Mouse (Mus musculus) forebrain, embryonic 11.5 days (tissue): ENCODE data around the gene Insc. TPM values are rescaled to one million over a fixed set of nuclear protein-coding genes. Genes with fewer than 3 reads are reported as not detected.

Experiments used
- ATAC-seq: fragments of 200-750 bp; cut with Nextera tagmentation; replicated peaks from 2 replicates; pipeline ENCODE4 v1.8.0; 2017; ENCODE audit warnings: moderate TSS enrichment; ENCODE audit not compliant: low FRiP score
- DNase-seq: peaks from one replicate; pipeline ENCODE4 v3.0.0-alpha.2; 2017; ENCODE audit warnings: low spot score
- H3K27ac ChIP-seq: fragments of 300-500 bp; sonication (generic); 2 replicates; pipeline ENCODE4 v1.5.1; 2014; ENCODE audit warnings: low read depth, low read length
- H3K27me3 ChIP-seq: fragments of 300-500 bp; sonication (generic); 2 replicates; pipeline ENCODE4 v1.6.1; 2014; ENCODE audit warnings: mild to moderate bottlenecking, low read length, mixed read lengths; ENCODE audit not compliant: control insufficient read depth, insufficient read depth
- H3K36me3 ChIP-seq: fragments of 300-500 bp; sonication (generic); 2 replicates; pipeline ENCODE4 v1.6.1; 2014; ENCODE audit warnings: mild to moderate bottlenecking, low read length, moderate library complexity, mixed read lengths; ENCODE audit not compliant: control insufficient read depth, insufficient read depth
- H3K4me1 ChIP-seq: fragments of 300-500 bp; sonication (generic); replicated peaks from 2 replicates; pipeline ENCODE4 v1.6.1; 2014; ENCODE audit warnings: low read length, mixed read lengths; ENCODE audit not compliant: control insufficient read depth, insufficient read depth
- H3K4me2 ChIP-seq: fragments of 300-500 bp; sonication (generic); 2 replicates; pipeline ENCODE4 v1.6.1; 2014; ENCODE audit warnings: low read depth, mild to moderate bottlenecking, low read length, moderate library complexity, mixed read lengths; ENCODE audit not compliant: severe bottlenecking
- H3K4me3 ChIP-seq: fragments of 300-500 bp; sonication (generic); 2 replicates; pipeline ENCODE4 v1.5.1; 2014; ENCODE audit warnings: low read depth, low read length
- H3K9ac ChIP-seq: fragments of 300-500 bp; sonication (generic); 2 replicates; pipeline ENCODE4 v1.6.1; 2014; ENCODE audit warnings: low read length
- H3K9me3 ChIP-seq: fragments of 300-500 bp; sonication (generic); 2 replicates; pipeline ENCODE4 v1.6.1; 2016; ENCODE audit warnings: low read length, mixed read lengths; ENCODE audit not compliant: control insufficient read depth
- WGBS: fragments of 180-500 bp; shearing (Covaris S2); extraction: QIAGEN DNeasy Blood & Tissue Kit; methylation state at CpG from one replicate; pipeline ENCODE4 v1.1.7; 2014; 5-methylcytosine and 5-hydroxymethylcytosine counted together
- polyA plus RNA-seq: library from polyadenylated mRNA; unstranded; fragments of >200 nt; fragmentation: Nextera tagmentation; extraction: Ambion mirVana; gene quantifications from 2 replicates; pipeline ENCODE4 v1.2.1, GENCODE M21; 2014

Insc gene
- polyA plus RNA-seq, 1 experiment from 2014 or later = 1.1 TPM

DNA sequence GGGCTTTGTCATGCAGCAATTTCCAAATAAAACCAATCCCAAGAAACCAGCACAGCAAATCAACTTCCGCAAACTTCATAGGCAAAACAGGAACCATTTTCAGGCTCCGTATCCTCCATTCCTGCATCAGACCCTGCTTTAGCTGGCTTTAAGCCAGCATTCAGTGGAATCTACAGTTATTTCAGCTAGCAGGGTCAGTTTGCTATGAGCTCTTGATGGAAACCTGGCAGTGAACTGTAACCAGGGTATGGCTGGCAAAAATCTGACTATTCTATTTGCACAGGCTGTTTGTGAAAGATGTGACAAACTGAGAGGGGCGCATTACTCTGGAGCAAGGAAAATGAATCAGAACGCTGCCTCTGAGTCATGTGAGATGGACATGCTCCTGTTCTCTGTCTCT, 146.7 kb downstream of the Insc start:
- no peak overlapping the region for H3K4me2 ChIP-seq
- no peak for DNase-seq
- no peaks in the 10 kb centered on the region for H3K9me3 ChIP-seq
- 98% methylated on average over 4 of the region's 4 CpGs for WGBS
- no peak overlapping the region for H3K27ac ChIP-seq
- no peaks in the 10 kb centered on the region for H3K36me3 ChIP-seq
- no peak overlapping the region for H3K4me3 ChIP-seq
- no peak for ATAC-seq
- no peak overlapping the region for H3K9ac ChIP-seq
- no peaks in the 10 kb centered on the region for H3K27me3 ChIP-seq
- no peaks in the 10 kb centered on the region for H3K4me1 ChIP-seq

DNA sequence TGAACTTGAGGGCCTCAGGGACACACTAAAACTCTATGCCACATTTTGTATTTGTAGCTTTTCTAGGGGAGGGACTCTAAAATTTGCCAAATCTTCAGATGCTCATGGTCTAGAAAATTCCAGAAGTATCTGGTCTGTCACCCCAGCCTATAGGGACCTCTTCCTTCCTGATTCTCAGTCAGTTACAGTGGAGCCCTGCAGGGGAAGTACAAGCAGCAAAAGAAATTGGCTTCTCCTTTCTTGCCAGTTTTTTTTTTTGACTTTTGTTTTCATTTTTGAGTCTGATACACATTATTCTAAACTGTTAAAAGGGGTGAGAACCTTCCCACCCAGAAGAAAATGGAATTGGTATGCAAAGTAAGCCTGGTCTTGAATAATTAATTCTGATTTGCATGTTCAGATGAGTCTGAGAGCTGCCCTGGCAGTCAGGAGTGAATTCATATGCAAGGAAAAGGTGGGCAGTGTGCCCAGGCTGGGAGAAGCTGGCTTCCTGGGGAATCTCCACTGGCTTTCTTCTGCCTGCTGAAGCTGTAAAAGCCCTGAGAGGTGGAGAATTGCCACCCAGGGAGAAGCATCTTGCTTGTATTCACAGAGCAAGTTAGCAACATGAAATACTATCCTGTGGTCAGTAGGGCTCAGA, 149.2 kb downstream of the Insc start:
- no peak overlapping the region for H3K4me2 ChIP-seq
- ATAC-seq = no peak
- H3K9me3 ChIP-seq = no peaks in the 10 kb centered on the region
- H3K36me3 ChIP-seq = no peaks in the 10 kb centered on the region
- no peak overlapping the region for H3K27ac ChIP-seq
- no peak overlapping the region for H3K4me3 ChIP-seq
- H3K4me1 ChIP-seq = no peaks in the 10 kb centered on the region
- DNase-seq = no peak
- no peaks in the 10 kb centered on the region for H3K27me3 ChIP-seq
- no peak overlapping the region for H3K9ac ChIP-seq

DNA sequence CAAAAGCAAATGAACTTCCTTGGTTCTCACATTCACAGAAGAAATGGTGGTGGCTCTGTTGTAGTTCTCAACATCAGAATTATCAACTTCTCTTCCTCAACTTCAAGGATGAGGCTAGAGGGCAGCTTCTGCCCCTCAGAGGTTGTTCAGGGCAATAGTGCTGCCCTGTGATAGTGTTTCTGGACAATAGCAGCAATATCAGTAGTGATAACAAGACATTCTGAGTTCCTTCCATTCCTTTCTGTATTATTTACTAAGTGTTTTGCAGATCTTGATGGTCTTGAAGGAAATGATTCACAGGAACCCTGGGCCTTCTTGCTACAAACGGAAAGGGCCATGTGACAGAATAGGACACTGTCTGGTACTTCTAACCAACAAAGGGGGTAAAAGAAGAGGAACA, 150.4 kb downstream of the Insc start:
- no peaks in the 10 kb centered on the region for H3K36me3 ChIP-seq
- H3K27ac ChIP-seq = no peak overlapping the region
- no peaks in the 10 kb centered on the region for H3K27me3 ChIP-seq
- no peaks in the 10 kb centered on the region for H3K9me3 ChIP-seq
- WGBS = 85% methylated on average over 1 of the region's 1 CpGs
- H3K4me1 ChIP-seq = no peaks in the 10 kb centered on the region
- H3K4me3 ChIP-seq = no peak overlapping the region
- no peak for ATAC-seq
- no peak overlapping the region for H3K9ac ChIP-seq
- no peak overlapping the region for H3K4me2 ChIP-seq
- DNase-seq = no peak

DNA sequence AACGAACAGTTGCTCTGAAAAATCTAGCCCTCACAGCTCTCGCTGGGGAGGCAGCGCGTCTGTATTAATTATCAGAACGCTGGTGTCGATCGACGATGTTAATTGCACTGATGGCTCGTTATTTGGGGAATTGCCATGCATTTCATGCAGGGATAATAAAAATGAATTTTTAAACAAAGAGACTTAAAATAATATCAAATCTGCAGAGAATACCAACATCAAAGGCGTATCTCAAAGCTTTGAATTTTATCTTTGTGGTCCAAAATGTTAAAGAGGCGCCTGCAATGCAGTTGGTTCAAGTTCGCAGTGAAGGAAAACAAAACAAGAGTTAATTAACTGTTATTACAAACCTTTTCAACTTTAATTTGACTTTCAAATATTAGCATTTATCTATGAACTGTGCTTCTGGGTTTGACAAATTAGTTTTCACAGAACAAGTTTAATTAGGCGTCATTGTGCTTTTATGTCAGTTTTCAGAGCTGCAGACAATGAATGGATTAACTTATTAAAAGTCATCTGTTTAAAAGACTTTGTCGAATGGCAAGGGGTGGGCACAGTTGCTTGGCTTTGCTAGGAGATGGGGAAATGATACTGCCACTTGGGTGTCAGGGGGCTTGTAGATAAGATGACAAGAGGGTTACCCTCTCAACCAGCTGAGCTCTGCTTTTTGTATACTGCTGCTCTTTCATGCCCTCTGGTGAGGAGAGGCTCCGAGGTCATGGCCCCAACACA, 153.6 kb downstream of the Insc start:
- Histone ChIP-seq H3K27me3 (no peaks in the 10 kb centered on the region), H3K9me3 (no peaks in the 10 kb centered on the region), H3K4me3 (no peak overlapping the region), H3K36me3 (no peaks in the 10 kb centered on the region), H3K27ac (no peak overlapping the region), H3K9ac (no peak overlapping the region), H3K4me1 (no peaks in the 10 kb centered on the region), H3K4me2 (no peak overlapping the region)
- DNase-seq (no peak), ATAC-seq (no peak)
- WGBS = 52% methylated on average over 15 of the region's 15 CpGs

Other genes with a start within 250 kb of the Insc start
- gene Cyp2r1, start 180.7 kb upstream of the Insc start, polyA plus RNA-seq = 1.1 and 1.8 TPM in 2 replicates
- gene Calca, start 107.3 kb upstream of the Insc start, polyA plus RNA-seq = 7.7 and 9.3 TPM in 2 replicates
- gene Calcb, start 25.1 kb upstream of the Insc start, polyA plus RNA-seq = not detected in 2 replicates